Comparison of ENCODE assay signal across 8 mouse cellular contexts in the genomic region with DNA sequence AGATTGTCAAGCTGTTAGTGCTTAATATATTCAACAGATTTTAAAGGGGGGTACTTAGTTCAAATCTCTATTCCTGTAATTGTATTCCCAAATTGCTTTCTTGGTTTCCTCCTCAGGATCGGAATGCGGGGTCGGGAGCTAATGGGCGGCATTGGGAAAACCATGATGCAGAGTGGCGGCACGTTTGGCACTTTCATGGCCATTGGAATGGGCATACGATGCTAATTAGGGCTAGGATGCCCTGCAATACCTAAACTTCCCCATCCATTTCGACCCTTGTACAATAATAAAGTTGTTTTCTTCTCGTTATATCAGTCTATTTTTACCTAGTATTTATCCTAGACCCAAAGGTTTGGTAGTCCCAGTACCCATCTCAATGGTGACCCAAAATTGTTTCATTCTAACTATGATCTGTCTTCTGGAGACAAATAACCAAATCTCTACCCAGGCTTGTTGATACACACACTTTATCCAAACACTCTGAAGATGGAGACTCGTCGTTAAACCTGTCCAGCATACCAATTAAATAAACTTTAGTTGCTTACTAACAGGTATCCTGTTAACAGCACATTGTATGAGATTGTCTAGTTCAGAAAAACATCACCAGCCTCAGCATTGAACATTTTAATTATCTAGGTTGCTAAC. TPM values are rescaled to one million over a fixed set of nuclear protein-coding genes. Genes with fewer than 3 reads are reported as not detected.
DNase-seq lines count a peak whose midpoint lies in the region; ATAC-seq and TF ChIP-seq lines count a peak whose summit lies in the region.

No protein-coding gene starts in this region.

- no peak overlapping the region for H3K9ac ChIP-seq in heart, embryonic 14.5 days (ENCODE audit: low read length)
- no peak overlapping the region for H3K9ac ChIP-seq in forebrain, embryonic 16.5 days (replicated peaks; ENCODE audit: low read depth, low read length)
- H3K9ac ChIP-seq in liver, embryonic 16.5 days (ENCODE audit: low read depth, low read length), result no peak overlapping the region; the same call in 1 of the 2 replicates

- WGBS in heart, embryonic 14.5 days, result 59% methylated on average over 11 of the region's 11 CpGs
- WGBS in forebrain, embryonic 16.5 days, result 56% methylated on average over 11 of the region's 11 CpGs
- 56% methylated on average over 11 of the region's 11 CpGs for WGBS in liver, embryonic 16.5 days (ENCODE audit: insufficient replicate concordance)

- TF ChIP-seq CTCF in E14TG2a.4 (conservative IDR thresholded peaks at IDR 0.05; ENCODE audit: low read length), result no peak

- peak overlapping the region in 1 of 2 experiments; percentile 84; a peak in 1 of 4 replicates for H3K4me3 ChIP-seq in heart, embryonic 14.5 days (ENCODE audit: control insufficient read depth in 1 of 2, insufficient read depth in 1 of 2, low read depth in 1 of 2, low read length in 2 of 2)
- peak overlapping the region; percentile 93; the same call in 1 of the 2 replicates for H3K4me3 ChIP-seq in E14TG2a.4 (replicated peaks; ENCODE audit: low read length)
- no peak overlapping the region for H3K4me3 ChIP-seq in forebrain, embryonic 16.5 days (replicated peaks; ENCODE audit: low read length)
- H3K4me3 ChIP-seq in liver, embryonic 16.5 days (ENCODE audit: low read depth, low read length), result peak overlapping the region; percentile 91

- no peaks in the 10 kb centered on the region for H3K27me3 ChIP-seq in heart, embryonic 14.5 days (ENCODE audit: control insufficient read depth, insufficient read depth, low read length)
- no peaks in the 10 kb centered on the region for H3K27me3 ChIP-seq in E14TG2a.4 (ENCODE audit: insufficient read depth, low read length)
- H3K27me3 ChIP-seq in forebrain, embryonic 16.5 days (replicated peaks; ENCODE audit: control insufficient read depth, insufficient read depth, low read length), result no peaks in the 10 kb centered on the region
- no peaks in the 10 kb centered on the region for H3K27me3 ChIP-seq in liver, embryonic 16.5 days (ENCODE audit: control insufficient read depth, insufficient read depth, low read depth, low read length)

- H3K4me1 ChIP-seq in heart, embryonic 14.5 days (ENCODE audit: control insufficient read depth in 2 of 2, insufficient read depth in 2 of 2, low read length in 2 of 2), result peaks cover 0 to 13% of the 10 kb centered on the region in 2 experiments; a peak in 3 of 4 replicates
- peaks cover 16% of the 10 kb centered on the region for H3K4me1 ChIP-seq in E14TG2a.4 (replicated peaks; ENCODE audit: low read depth, low read length)
- H3K4me1 ChIP-seq in forebrain, embryonic 16.5 days (replicated peaks; ENCODE audit: control insufficient read depth, insufficient read depth, low read length), result peaks cover 15% of the 10 kb centered on the region
- H3K4me1 ChIP-seq in liver, embryonic 16.5 days (ENCODE audit: control insufficient read depth, low read depth, low read length), result peaks cover 10% of the 10 kb centered on the region

- no peak overlapping the region for H3K27ac ChIP-seq in heart, embryonic 14.5 days (replicated peaks in 1 of 2; ENCODE audit: control insufficient read depth in 1 of 2, insufficient read depth in 1 of 2, low read depth in 2 of 2, low read length in 2 of 2)
- H3K27ac ChIP-seq in forebrain, embryonic 16.5 days (ENCODE audit: low read length), result no peak overlapping the region
- no peak overlapping the region for H3K27ac ChIP-seq in liver, embryonic 16.5 days (ENCODE audit: low read length)

- H3K36me3 ChIP-seq in heart, embryonic 14.5 days (ENCODE audit: control insufficient read depth, insufficient read depth, low read length), result peaks cover 59% of the 10 kb centered on the region
- H3K36me3 ChIP-seq in E14TG2a.4 (ENCODE audit: insufficient read depth, low read length), result peaks cover 61% of the 10 kb centered on the region
- peaks cover 23% of the 10 kb centered on the region for H3K36me3 ChIP-seq in forebrain, embryonic 16.5 days (ENCODE audit: control insufficient read depth, insufficient read depth)
- peaks cover 39% of the 10 kb centered on the region for H3K36me3 ChIP-seq in liver, embryonic 16.5 days (ENCODE audit: control insufficient read depth, insufficient read depth)

- H3K9me3 ChIP-seq in heart, embryonic 14.5 days (ENCODE audit: control insufficient read depth, low read length), result no peaks in the 10 kb centered on the region
- no peaks in the 10 kb centered on the region for H3K9me3 ChIP-seq in E14TG2a.4 (ENCODE audit: low read length)
- H3K9me3 ChIP-seq in forebrain, embryonic 16.5 days (ENCODE audit: control insufficient read depth, low read length), result no peaks in the 10 kb centered on the region
- H3K9me3 ChIP-seq in liver, embryonic 16.5 days (replicated peaks; ENCODE audit: control insufficient read depth, low read length), result no peaks in the 10 kb centered on the region

- no peak for ATAC-seq in heart, embryonic 14.5 days (ENCODE audit: insufficient number of reproducible peaks, insufficient read depth, low FRiP score, low read depth)
- no peak for ATAC-seq in forebrain, embryonic 16.5 days
- no peak for ATAC-seq in liver, embryonic 16.5 days (ENCODE audit: low read depth)
- ATAC-seq in erythroid progenitor cell, adult 5-6 weeks (replicated peaks; ENCODE audit: low FRiP score, poor library complexity, severe bottlenecking), result no peak
- no peak for ATAC-seq in cerebellum, adult (ENCODE audit: insufficient number of reproducible peaks, low FRiP score, low TSS enrichment)

- H3K4me2 ChIP-seq in heart, embryonic 14.5 days (ENCODE audit: low read length), result peak overlapping the region; percentile 82
- peak overlapping the region; percentile 28; the same call in 1 of the 2 replicates for H3K4me2 ChIP-seq in forebrain, embryonic 16.5 days (ENCODE audit: low read length)
- H3K4me2 ChIP-seq in liver, embryonic 16.5 days (ENCODE audit: low read depth, low read length), result peak overlapping the region; percentile 76

- no peak for DNase-seq in heart, adult 9 months (ENCODE audit: low spot score in 2 of 2)
- DNase-seq in cerebellum, postnatal 4 days (ENCODE audit: low spot score in 2 of 2), result no peak

RNA-seq across cellular contexts. Expression of a gene that starts 1.6 kb away (rescaled TPM):
- 63.8 and 64.8 TPM in 2 replicates for polyA plus RNA-seq in heart, embryonic 14.5 days (2014; fragmentation: Nextera tagmentation; extraction: Ambion mirVana)
- 39.7 and 45.2 TPM in 2 replicates for polyA plus RNA-seq in forebrain, embryonic 16.5 days (2015; fragmentation: Nextera tagmentation; extraction: Ambion mirVana)
- polyA plus RNA-seq in liver, embryonic 16.5 days (2015; fragmentation: Nextera tagmentation; extraction: Ambion mirVana), result 44.5 and 44.7 TPM in 2 replicates
- 56.6 and 86.8 TPM in 2 replicates for total RNA-seq in erythroid progenitor cell, adult 5-6 weeks (2015; ENCODE audit: low replicate concordance)
- 20.4 and 21.9 TPM in 2 replicates for total RNA-seq in erythroid progenitor cell, adult 5-6 weeks (2017; ENCODE audit: low replicate concordance)

RNA-seq across cellular contexts. Expression of a gene that starts 1.8 kb away (rescaled TPM):
- 463 and 501 TPM in 2 replicates for polyA plus RNA-seq in heart, embryonic 14.5 days (2014; fragmentation: Nextera tagmentation; extraction: Ambion mirVana)
- polyA plus RNA-seq in forebrain, embryonic 16.5 days (2015; fragmentation: Nextera tagmentation; extraction: Ambion mirVana), result 295 and 326 TPM in 2 replicates
- polyA plus RNA-seq in liver, embryonic 16.5 days (2015; fragmentation: Nextera tagmentation; extraction: Ambion mirVana), result 180 and 191 TPM in 2 replicates
- total RNA-seq in erythroid progenitor cell, adult 5-6 weeks (2015; ENCODE audit: low replicate concordance), result 26.8 and 43.6 TPM in 2 replicates
- 4.2 and 16.4 TPM in 2 replicates for total RNA-seq in erythroid progenitor cell, adult 5-6 weeks (2017; ENCODE audit: low replicate concordance)

RNA-seq across cellular contexts. Expression of a gene that starts 18.7 kb away (rescaled TPM):
- polyA plus RNA-seq in heart, embryonic 14.5 days (2014; fragmentation: Nextera tagmentation; extraction: Ambion mirVana), result 7.6 and 9.4 TPM in 2 replicates
- polyA plus RNA-seq in forebrain, embryonic 16.5 days (2015; fragmentation: Nextera tagmentation; extraction: Ambion mirVana), result 20.7 and 28.6 TPM in 2 replicates
- 5.4 and 6.2 TPM in 2 replicates for polyA plus RNA-seq in liver, embryonic 16.5 days (2015; fragmentation: Nextera tagmentation; extraction: Ambion mirVana)
- total RNA-seq in erythroid progenitor cell, adult 5-6 weeks (2015; ENCODE audit: low replicate concordance), result 2.5 TPM in 1 of 2 replicates, not detected in the other
- total RNA-seq in erythroid progenitor cell, adult 5-6 weeks (2017; ENCODE audit: low replicate concordance), result 11.3 and 23.7 TPM in 2 replicates

RNA-seq across cellular contexts. Expression of a gene that starts 33.8 kb away (rescaled TPM):
- 20.6 and 21.2 TPM in 2 replicates for polyA plus RNA-seq in heart, embryonic 14.5 days (2014; fragmentation: Nextera tagmentation; extraction: Ambion mirVana)
- 37.6 and 38.8 TPM in 2 replicates for polyA plus RNA-seq in forebrain, embryonic 16.5 days (2015; fragmentation: Nextera tagmentation; extraction: Ambion mirVana)
- polyA plus RNA-seq in liver, embryonic 16.5 days (2015; fragmentation: Nextera tagmentation; extraction: Ambion mirVana), result 7.8 and 8.9 TPM in 2 replicates
- total RNA-seq in erythroid progenitor cell, adult 5-6 weeks (2015; ENCODE audit: low replicate concordance), result 39.4 and 47.6 TPM in 2 replicates
- total RNA-seq in erythroid progenitor cell, adult 5-6 weeks (2017; ENCODE audit: low replicate concordance), result 12.3 and 18.4 TPM in 2 replicates

RNA-seq across cellular contexts. Expression of a gene that starts 33.8 kb away (rescaled TPM):
- polyA plus RNA-seq in heart, embryonic 14.5 days (2014; fragmentation: Nextera tagmentation; extraction: Ambion mirVana), result 21.8 and 22.1 TPM in 2 replicates
- 28.9 and 30.4 TPM in 2 replicates for polyA plus RNA-seq in forebrain, embryonic 16.5 days (2015; fragmentation: Nextera tagmentation; extraction: Ambion mirVana)
- 19.4 and 22.6 TPM in 2 replicates for polyA plus RNA-seq in liver, embryonic 16.5 days (2015; fragmentation: Nextera tagmentation; extraction: Ambion mirVana)
- total RNA-seq in erythroid progenitor cell, adult 5-6 weeks (2015; ENCODE audit: low replicate concordance), result 46.5 and 58.7 TPM in 2 replicates
- total RNA-seq in erythroid progenitor cell, adult 5-6 weeks (2017; ENCODE audit: low replicate concordance), result 14.9 and 26.0 TPM in 2 replicates

Comparison
In these comparisons a context has a peak if more than half of its experiments do, and no peak if none do; other contexts are left out.
1. H3K4me2 ChIP-seq: peak in every context shown above with its lines; median percentile 82 in heart, embryonic 14.5 days; 76 in liver, embryonic 16.5 days; 28 in forebrain, embryonic 16.5 days.